Mouse (Mus musculus): Measurements from ENCODE around the gene F12. TPM values are rescaled to one million over a fixed set of nuclear protein-coding genes. Genes with fewer than 3 reads are reported as not detected.
A peak's percentile ranks its signal among the peaks of the same experiment; 100 is the strongest.

The F12 gene
- polyA plus RNA-seq, 1 experiment from 2014 or later = 0.38 TPM

- H3K4me1 ChIP-seq (ENCODE audit: control insufficient read depth, insufficient read depth, low read depth, low read length) = no peaks in the 10 kb centered on the region
- H3K9me3 ChIP-seq (ENCODE audit: control insufficient read depth, low read length) = no peaks in the 10 kb centered on the region
- WGBS = 93% methylated on average over 1 of the region's 1 CpGs
- ATAC-seq = no peak
- H3K27me3 ChIP-seq (replicated peaks; ENCODE audit: control insufficient read depth, insufficient read depth, low read length) = no peaks in the 10 kb centered on the region
- no peaks in the 10 kb centered on the region for H3K36me3 ChIP-seq (ENCODE audit: control insufficient read depth, insufficient read depth, low read length)
- H3K27ac ChIP-seq (ENCODE audit: low read depth, low read length) = no peak within 1 kb of the TSS
- no peak within 1 kb of the TSS for H3K4me3 ChIP-seq (ENCODE audit: low read length)
- no peak within 1 kb of the TSS for H3K9ac ChIP-seq (ENCODE audit: low read depth, low read length)
- H3K4me2 ChIP-seq (ENCODE audit: low read length) = no peak within 1 kb of the TSS
Measured at GRCm38 (mm10) chr13:55398088-55398487, 28.5 kb downstream of the F12 start, which contains the start of gene Slc34a1. Gene Slc34a1, plus strand, starts transcription at chr13:55398187.

GRCm38 (mm10) chr13:55392933-55393332 lies 33.7 kb downstream of the F12 start:
- H3K27me3 ChIP-seq (replicated peaks; ENCODE audit: control insufficient read depth, insufficient read depth, low read length) = no peaks in the 10 kb centered on the region; the same call in 1 of the 2 replicates
- H3K9ac ChIP-seq (ENCODE audit: low read depth, low read length) = no peak overlapping the region
- 70% methylated on average over 4 of the region's 4 CpGs for WGBS
- no peaks in the 10 kb centered on the region for H3K4me1 ChIP-seq (ENCODE audit: control insufficient read depth, insufficient read depth, low read depth, low read length)
- H3K9me3 ChIP-seq (ENCODE audit: control insufficient read depth, low read length) = no peaks in the 10 kb centered on the region
- no peak for ATAC-seq
- H3K4me3 ChIP-seq (ENCODE audit: low read length) = no peak overlapping the region
- H3K4me2 ChIP-seq (ENCODE audit: low read length) = no peak overlapping the region
- no peak overlapping the region for H3K27ac ChIP-seq (ENCODE audit: low read depth, low read length)
- H3K36me3 ChIP-seq (ENCODE audit: control insufficient read depth, insufficient read depth, low read length) = no peaks in the 10 kb centered on the region

DNA sequence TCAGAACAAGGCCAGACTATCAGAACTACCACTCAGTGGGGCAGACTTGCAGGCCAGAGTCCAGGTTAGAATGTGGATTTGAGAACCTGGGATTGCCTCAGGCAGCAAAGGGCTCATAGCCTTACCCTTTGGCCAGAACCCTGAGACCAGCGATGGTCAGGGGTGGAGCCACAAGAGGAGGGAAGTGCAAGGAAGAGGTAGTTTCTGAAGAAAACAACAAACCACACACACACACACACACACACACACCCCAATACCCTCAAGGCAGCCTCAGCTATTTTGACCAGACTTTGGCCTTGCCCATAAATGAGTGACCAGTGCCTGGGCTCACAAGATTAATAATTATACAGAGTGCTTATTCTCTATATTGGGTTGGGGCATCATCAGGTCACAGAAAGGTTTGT lies 35.0 kb downstream of the F12 start:
- Histone ChIP-seq H3K27ac (ENCODE audit: low read depth, low read length) (no peak overlapping the region), H3K4me2 (ENCODE audit: low read length) (no peak overlapping the region), H3K36me3 (ENCODE audit: control insufficient read depth, insufficient read depth, low read length) (no peaks in the 10 kb centered on the region), H3K4me1 (ENCODE audit: control insufficient read depth, insufficient read depth, low read depth, low read length) (no peaks in the 10 kb centered on the region), H3K9me3 (ENCODE audit: control insufficient read depth, low read length) (no peaks in the 10 kb centered on the region), H3K9ac (ENCODE audit: low read depth, low read length) (no peak overlapping the region), H3K27me3 (replicated peaks; ENCODE audit: control insufficient read depth, insufficient read depth, low read length) (no peaks in the 10 kb centered on the region; the same call in 1 of the 2 replicates), H3K4me3 (ENCODE audit: low read length) (no peak overlapping the region)
- WGBS = 78% methylated on average over 1 of the region's 1 CpGs
- ATAC-seq = no peak

DNA sequence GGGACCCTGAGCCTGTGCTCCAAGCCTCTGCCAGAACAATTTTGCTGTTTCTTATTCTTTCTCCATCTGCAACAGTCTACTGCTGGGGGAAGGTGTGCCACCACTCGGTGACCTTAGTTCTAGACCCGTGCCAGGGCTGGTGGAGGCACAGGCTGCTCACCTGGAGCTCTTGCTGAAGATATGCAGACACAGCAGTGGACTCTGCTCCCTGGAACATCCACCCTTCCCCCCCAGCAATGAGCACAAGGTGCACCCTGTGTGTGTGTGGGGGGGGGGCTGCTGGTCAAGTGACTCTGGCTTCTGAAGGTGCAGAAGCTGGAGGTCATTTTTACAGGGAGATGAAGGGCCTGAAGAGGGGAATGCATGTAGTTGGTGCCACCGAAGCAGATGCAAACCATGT lies 35.9 kb downstream of the F12 start:
- no peak overlapping the region for H3K9ac ChIP-seq (ENCODE audit: low read depth, low read length)

GRCm38 (mm10) chr13:55381790-55382189 lies 44.8 kb downstream of the F12 start:
- WGBS = 82% methylated on average over 3 of the region's 4 CpGs
- H3K36me3 ChIP-seq (ENCODE audit: control insufficient read depth, insufficient read depth, low read length) = no peaks in the 10 kb centered on the region
- no peak for ATAC-seq
- no peaks in the 10 kb centered on the region for H3K4me1 ChIP-seq (ENCODE audit: control insufficient read depth, insufficient read depth, low read depth, low read length)
- no peak overlapping the region for H3K4me3 ChIP-seq (ENCODE audit: low read length)
- no peak overlapping the region for H3K27ac ChIP-seq (ENCODE audit: low read depth, low read length)
- H3K9ac ChIP-seq (ENCODE audit: low read depth, low read length) = no peak overlapping the region
- H3K27me3 ChIP-seq (replicated peaks; ENCODE audit: control insufficient read depth, insufficient read depth, low read length) = peaks cover 37% of the 10 kb centered on the region
- no peak overlapping the region for H3K4me2 ChIP-seq (ENCODE audit: low read length)
- no peaks in the 10 kb centered on the region for H3K9me3 ChIP-seq (ENCODE audit: control insufficient read depth, low read length)

More for the DNA sequence above, 35.9 kb downstream of the F12 start:
- Histone ChIP-seq H3K4me2 (ENCODE audit: low read length) (no peak overlapping the region), H3K9me3 (ENCODE audit: control insufficient read depth, low read length) (no peaks in the 10 kb centered on the region), H3K4me1 (ENCODE audit: control insufficient read depth, insufficient read depth, low read depth, low read length) (no peaks in the 10 kb centered on the region), H3K36me3 (ENCODE audit: control insufficient read depth, insufficient read depth, low read length) (no peaks in the 10 kb centered on the region), H3K27me3 (replicated peaks; ENCODE audit: control insufficient read depth, insufficient read depth, low read length) (no peaks in the 10 kb centered on the region; the same call in 1 of the 2 replicates), H3K4me3 (ENCODE audit: low read length) (no peak overlapping the region), H3K27ac (ENCODE audit: low read depth, low read length) (no peak overlapping the region)
- WGBS = 81% methylated on average over 3 of the region's 3 CpGs
- ATAC-seq = no peak

GRCm38 (mm10) chr13:55378907-55379580 lies 47.5 kb downstream of the F12 start:
- WGBS = 10% methylated on average over 32 of the region's 32 CpGs
- no peak overlapping the region for H3K4me3 ChIP-seq (ENCODE audit: low read length)
- no peak overlapping the region for H3K4me2 ChIP-seq (ENCODE audit: low read length)
- H3K36me3 ChIP-seq (ENCODE audit: control insufficient read depth, insufficient read depth, low read length) = no peaks in the 10 kb centered on the region
- no peak for ATAC-seq
- H3K27ac ChIP-seq (ENCODE audit: low read depth, low read length) = no peak overlapping the region
- no peaks in the 10 kb centered on the region for H3K9me3 ChIP-seq (ENCODE audit: control insufficient read depth, low read length)
- no peaks in the 10 kb centered on the region for H3K4me1 ChIP-seq (ENCODE audit: control insufficient read depth, insufficient read depth, low read depth, low read length)
- H3K9ac ChIP-seq (ENCODE audit: low read depth, low read length) = 0 out of 2 replicates have a peak overlapping the region, but pooled peaks have one; percentile 17
- peaks cover 40% of the 10 kb centered on the region for H3K27me3 ChIP-seq (replicated peaks; ENCODE audit: control insufficient read depth, insufficient read depth, low read length)

DNA sequence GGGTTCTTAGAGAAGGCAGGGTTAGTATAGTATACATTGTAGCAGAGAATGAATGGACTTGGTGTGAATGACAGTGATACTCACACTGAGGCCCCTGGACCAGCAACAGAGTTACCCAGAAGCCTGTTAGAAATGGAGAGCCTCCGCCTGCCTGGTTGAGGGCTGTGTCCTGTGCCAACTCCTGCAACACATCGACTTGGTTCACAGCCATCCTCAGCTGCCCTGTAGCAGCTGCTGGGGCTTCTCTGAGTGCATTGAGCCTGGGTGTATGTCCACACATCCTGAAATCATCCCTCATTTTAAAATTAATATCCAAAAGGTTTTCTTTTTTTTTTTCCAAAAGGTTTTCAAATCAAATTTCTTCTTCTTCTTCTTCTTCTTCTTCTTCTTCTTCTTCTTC lies 50.7 kb downstream of the F12 start:
- H3K4me1 ChIP-seq (ENCODE audit: control insufficient read depth, insufficient read depth, low read depth, low read length) = no peaks in the 10 kb centered on the region
- H3K4me3 ChIP-seq (ENCODE audit: low read length) = no peak overlapping the region
- no peaks in the 10 kb centered on the region for H3K36me3 ChIP-seq (ENCODE audit: control insufficient read depth, insufficient read depth, low read length)
- ATAC-seq = no peak
- H3K27me3 ChIP-seq (replicated peaks; ENCODE audit: control insufficient read depth, insufficient read depth, low read length) = peaks cover 31% of the 10 kb centered on the region
- no peak overlapping the region for H3K9ac ChIP-seq (ENCODE audit: low read depth, low read length)
- 38% methylated on average over 2 of the region's 2 CpGs for WGBS
- no peak overlapping the region for H3K27ac ChIP-seq (ENCODE audit: low read depth, low read length)
- no peaks in the 10 kb centered on the region for H3K9me3 ChIP-seq (ENCODE audit: control insufficient read depth, low read length)
- H3K4me2 ChIP-seq (ENCODE audit: low read length) = no peak overlapping the region

DNA sequence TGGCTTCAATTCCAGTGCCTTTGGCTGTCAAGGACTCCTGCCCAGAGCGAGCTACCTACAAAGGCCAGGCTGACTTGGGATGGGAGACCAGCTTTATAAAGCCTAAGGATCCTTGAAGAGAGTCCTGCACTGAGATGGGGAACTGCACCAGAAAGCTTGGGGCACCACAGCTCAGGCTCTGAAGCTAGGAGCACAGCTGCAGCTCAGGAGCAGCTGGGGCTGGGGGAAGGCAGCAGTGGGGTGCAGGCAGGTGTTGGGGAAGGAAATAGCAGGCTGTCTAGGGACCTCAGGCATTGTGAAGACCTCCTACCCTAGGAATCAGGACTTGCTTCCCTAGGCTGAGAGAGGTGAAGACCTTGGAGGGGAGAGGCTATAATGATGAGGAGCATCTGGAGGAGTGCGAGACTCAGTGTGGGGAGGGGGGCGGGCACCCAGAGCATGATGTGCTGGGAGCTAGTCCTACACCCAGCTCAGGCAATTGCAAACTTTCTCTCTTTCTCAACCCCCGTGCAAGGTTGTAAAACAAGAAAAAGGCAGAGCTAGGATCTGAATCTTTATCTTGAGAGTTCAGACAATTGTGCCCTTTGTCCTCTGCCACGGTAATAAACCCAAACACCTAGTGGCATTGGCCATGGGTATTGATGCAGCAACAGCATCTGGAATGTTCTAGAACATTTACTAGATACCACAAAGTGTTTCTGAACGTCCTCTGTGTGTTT lies 52.2 kb downstream of the F12 start:
- no peaks in the 10 kb centered on the region for H3K36me3 ChIP-seq (ENCODE audit: control insufficient read depth, insufficient read depth, low read length)
- 72% methylated on average over 6 of the region's 6 CpGs for WGBS
- no peak for ATAC-seq
- peaks cover 21% of the 10 kb centered on the region for H3K27me3 ChIP-seq (replicated peaks; ENCODE audit: control insufficient read depth, insufficient read depth, low read length)
- no peak overlapping the region for H3K4me2 ChIP-seq (ENCODE audit: low read length)
- H3K9ac ChIP-seq (ENCODE audit: low read depth, low read length) = no peak overlapping the region
- no peaks in the 10 kb centered on the region for H3K9me3 ChIP-seq (ENCODE audit: control insufficient read depth, low read length)
- H3K4me1 ChIP-seq (ENCODE audit: control insufficient read depth, insufficient read depth, low read depth, low read length) = no peaks in the 10 kb centered on the region
- no peak overlapping the region for H3K27ac ChIP-seq (ENCODE audit: low read depth, low read length)
- H3K4me3 ChIP-seq (ENCODE audit: low read length) = no peak overlapping the region

- ATAC-seq = no peak
- 65% methylated on average over 4 of the region's 5 CpGs for WGBS
- no peaks in the 10 kb centered on the region for H3K4me1 ChIP-seq (ENCODE audit: control insufficient read depth, insufficient read depth, low read depth, low read length)
Measured at GRCm38 (mm10) chr13:55371740-55372139, 54.9 kb downstream of the F12 start.

More at GRCm38 (mm10) chr13:55371740-55372139, 54.9 kb downstream of the F12 start:
- Histone ChIP-seq H3K9me3 (ENCODE audit: control insufficient read depth, low read length) (no peaks in the 10 kb centered on the region), H3K27ac (ENCODE audit: low read depth, low read length) (no peak overlapping the region), H3K36me3 (ENCODE audit: control insufficient read depth, insufficient read depth, low read length) (no peaks in the 10 kb centered on the region), H3K4me2 (ENCODE audit: low read length) (no peak overlapping the region), H3K9ac (ENCODE audit: low read depth, low read length) (no peak overlapping the region), H3K4me3 (ENCODE audit: low read length) (no peak overlapping the region), H3K27me3 (replicated peaks; ENCODE audit: control insufficient read depth, insufficient read depth, low read length) (peaks cover 3% of the 10 kb centered on the region)
